Mouse (Mus musculus): ENCODE results near the gene Tll2. TPM values are rescaled to one million over a fixed set of nuclear protein-coding genes. Genes with fewer than 3 reads are reported as not detected.

The Tll2 gene
- polyA plus RNA-seq, 1 experiment from 2014 or later: not detected

DNA sequence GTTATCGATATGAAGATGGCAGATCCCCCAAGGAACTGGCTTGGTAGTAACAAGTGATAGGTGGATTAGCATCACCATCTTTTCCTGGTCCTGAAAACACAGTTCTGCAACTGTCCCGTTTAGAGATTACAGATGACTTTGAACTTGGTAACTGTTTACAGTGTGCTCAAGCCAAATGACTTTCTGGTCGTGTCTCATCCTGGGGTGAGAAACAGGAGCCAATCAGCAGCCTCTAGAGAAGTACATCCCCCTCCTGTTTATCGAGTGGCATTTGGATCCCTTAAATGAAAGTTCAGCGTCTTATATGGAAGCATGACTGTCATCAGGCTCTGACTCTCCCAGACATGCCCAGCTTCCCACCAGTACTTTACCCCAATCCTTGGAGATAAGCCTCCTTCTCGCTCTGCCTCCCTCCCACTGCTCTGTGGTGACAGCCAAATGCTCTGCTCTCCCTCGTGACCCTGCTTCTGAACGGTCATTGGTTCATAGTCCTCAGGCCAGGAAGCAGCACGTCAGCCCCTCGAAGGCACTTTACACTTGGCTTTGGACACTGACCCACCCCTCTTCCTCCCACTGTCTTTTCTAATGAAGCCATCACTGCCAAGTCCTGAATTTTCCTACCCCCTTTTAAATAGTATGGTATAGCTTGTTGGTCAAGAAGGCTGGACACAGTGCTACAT lies 161.4 kb downstream of the Tll2 start:
- 85% methylated on average over 10 of the region's 10 CpGs for WGBS (ENCODE audit: missing documents)
- Histone ChIP-seq H3K4me3 (ENCODE audit: inconsistent target) (no peak overlapping the region), H3K79me2 (ENCODE audit: inconsistent target) (no peaks in the 10 kb centered on the region), H3K36me3 (ENCODE audit: inconsistent target) (no peaks in the 10 kb centered on the region), H3K27ac (no peak overlapping the region)

DNA sequence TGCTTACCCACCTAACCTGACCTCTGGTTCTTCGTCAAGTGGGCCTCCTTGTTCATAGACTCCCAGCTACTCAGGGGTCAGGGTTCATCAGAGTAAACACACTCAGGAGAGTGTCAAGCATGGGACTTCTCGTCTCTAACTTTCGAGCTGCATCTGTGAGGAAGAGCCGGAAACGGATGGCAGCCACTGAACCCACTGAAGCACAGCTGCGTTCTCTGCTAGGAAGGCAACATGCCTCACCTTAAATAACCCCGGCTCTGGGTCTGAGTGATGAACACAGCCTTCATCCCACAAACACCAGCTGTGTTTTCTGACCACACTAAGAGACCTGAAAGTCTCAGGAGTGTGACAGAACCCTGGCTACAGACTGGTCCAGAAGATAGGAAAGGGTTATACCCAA lies 167.5 kb downstream of the Tll2 start:
- H3K79me2 ChIP-seq (ENCODE audit: inconsistent target): no peaks in the 10 kb centered on the region
- H3K27ac ChIP-seq: no peak overlapping the region
- 22% methylated on average over 7 of the region's 7 CpGs for WGBS (ENCODE audit: missing documents)
- no peak overlapping the region for H3K4me3 ChIP-seq (ENCODE audit: inconsistent target)
- no peaks in the 10 kb centered on the region for H3K36me3 ChIP-seq (ENCODE audit: inconsistent target)

DNA sequence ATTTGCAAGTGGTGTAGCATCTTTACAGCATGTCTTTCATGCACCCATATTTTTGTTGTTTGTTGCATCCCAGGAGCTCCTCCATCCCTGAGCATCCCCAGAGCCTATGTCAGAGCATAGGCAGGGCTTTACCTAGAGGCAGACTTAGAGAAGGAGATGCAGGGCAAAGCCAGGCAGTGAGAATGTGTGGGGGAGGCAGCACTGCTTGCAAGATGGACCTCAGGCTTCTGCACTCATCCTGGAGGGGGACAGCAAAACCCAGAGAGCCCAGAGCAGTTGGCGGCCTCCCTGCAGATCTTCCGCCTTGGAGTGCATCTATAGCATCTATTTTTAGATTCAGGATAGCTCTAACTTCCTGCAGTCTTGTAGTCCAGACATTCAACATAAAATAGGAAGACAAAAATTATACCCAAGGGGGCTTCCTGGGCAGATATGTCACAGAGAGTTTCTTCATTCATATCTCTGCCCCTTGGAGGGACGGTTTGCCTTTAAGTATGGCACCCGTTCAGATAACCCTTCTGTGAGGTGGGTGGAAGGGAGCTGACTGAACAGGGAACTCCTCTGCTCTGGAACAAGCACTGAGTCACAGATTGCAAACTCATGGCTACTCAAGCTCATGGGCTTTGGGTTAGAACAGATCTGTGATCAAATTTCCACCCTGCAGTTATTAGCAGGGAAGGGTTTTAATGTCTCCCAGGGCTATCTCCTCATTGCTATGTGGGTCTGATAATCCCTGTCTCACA lies 170.7 kb downstream of the Tll2 start:
- no peaks in the 10 kb centered on the region for H3K36me3 ChIP-seq (ENCODE audit: inconsistent target)
- H3K4me3 ChIP-seq (ENCODE audit: inconsistent target): no peak overlapping the region
- H3K79me2 ChIP-seq (ENCODE audit: inconsistent target): no peaks in the 10 kb centered on the region
- 18% methylated on average over 4 of the region's 4 CpGs for WGBS (ENCODE audit: missing documents)
- H3K27ac ChIP-seq: no peak overlapping the region

Other genes with a start within 250 kb of the Tll2 start
- gene Blnk, start 212.3 kb downstream of the Tll2 start, polyA plus RNA-seq (2018): 96.2 to 234 TPM (median 144 TPM) in 3 replicates
- gene Dntt, start 177.6 kb downstream of the Tll2 start, polyA plus RNA-seq (2018): 0.23 TPM in 1 of 3 replicates, not detected in the others
- gene Opalin, start 129.7 kb downstream of the Tll2 start, polyA plus RNA-seq (2018): not detected in 3 replicates
- gene Tm9sf3, start 57.2 kb upstream of the Tll2 start, polyA plus RNA-seq (2018): 156 to 244 TPM (median 211 TPM) in 3 replicates
- 244 to 547 TPM (median 285 TPM) in 3 replicates for gene Pik3ap1, start 178.3 kb upstream of the Tll2 start, polyA plus RNA-seq (2018)